Mouse (Mus musculus): ENCODE results near the gene Tmem220. TPM values are rescaled to one million over a fixed set of nuclear protein-coding genes. Genes with fewer than 3 reads are reported as not detected.

The Tmem220 gene
- total and polyA plus RNA-seq, 2 experiments from 2014 or later: 0.11 to 0.93 TPM

GRCm38 (mm10) chr11:67010430-67010829, 14.5 kb upstream of the Tmem220 start:
- H3K4me1 ChIP-seq (ENCODE audit: insufficient read depth, low read length): peaks cover 3% of the 10 kb centered on the region; the same call in 1 of the 2 replicates
- no peak overlapping the region for H3K4me3 ChIP-seq (ENCODE audit: low read depth, low read length)
- no peak overlapping the region for H3K4me2 ChIP-seq (ENCODE audit: low read depth, low read length, poor library complexity, severe bottlenecking)
- H3K27ac ChIP-seq (ENCODE audit: low read depth, low read length): no peak overlapping the region
- ATAC-seq (ENCODE audit: low FRiP score) (peak; percentile 72), DNase-seq (ENCODE audit: low spot score) (peak; percentile 73)
- H3K9me3 ChIP-seq (ENCODE audit: low read length): no peaks in the 10 kb centered on the region
- peak; percentile 72 for TF ChIP-seq CTCF (IDR thresholded peaks at IDR 0.05)
- H3K27me3 ChIP-seq (ENCODE audit: insufficient read depth, low read length): no peaks in the 10 kb centered on the region
- H3K36me3 ChIP-seq (ENCODE audit: insufficient read depth, low read length): no peaks in the 10 kb centered on the region
- no peak overlapping the region for H3K9ac ChIP-seq (replicated peaks; ENCODE audit: low read length, poor library complexity, severe bottlenecking)
- 2% methylated on average over 8 of the region's 8 CpGs for WGBS

DNA sequence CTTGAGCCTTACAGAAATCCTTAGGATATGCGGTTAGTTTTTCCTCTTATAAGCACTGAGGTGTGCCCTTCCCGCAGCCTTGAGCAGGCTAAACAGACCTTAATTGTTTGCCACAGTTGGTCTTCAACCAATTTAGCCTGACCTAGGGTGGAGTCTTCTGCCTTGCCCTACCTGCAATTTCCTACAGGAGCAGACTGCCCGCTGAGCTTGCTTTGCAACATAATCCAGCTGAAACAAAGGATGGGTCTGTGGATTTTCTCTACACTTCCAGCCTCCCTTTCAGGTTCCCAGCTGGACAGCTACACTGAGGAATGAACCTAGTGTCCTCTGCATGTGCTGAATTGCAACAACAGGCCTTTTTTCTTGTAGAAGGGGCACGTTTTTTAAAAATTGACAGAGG, 13.3 kb upstream of the Tmem220 start:
- Histone ChIP-seq H3K27me3 (ENCODE audit: insufficient read depth, low read length) (no peaks in the 10 kb centered on the region), H3K4me2 (ENCODE audit: low read depth, low read length, poor library complexity, severe bottlenecking) (no peak overlapping the region), H3K36me3 (ENCODE audit: insufficient read depth, low read length) (no peaks in the 10 kb centered on the region), H3K4me1 (ENCODE audit: insufficient read depth, low read length) (peaks cover 3% of the 10 kb centered on the region; the same call in 1 of the 2 replicates), H3K4me3 (ENCODE audit: low read depth, low read length) (no peak overlapping the region), H3K27ac (ENCODE audit: low read depth, low read length) (no peak overlapping the region), H3K9ac (replicated peaks; ENCODE audit: low read length, poor library complexity, severe bottlenecking) (no peak overlapping the region), H3K9me3 (ENCODE audit: low read length) (no peaks in the 10 kb centered on the region)
- WGBS: 36% methylated on average over 4 of the region's 4 CpGs
- ATAC-seq (ENCODE audit: low FRiP score) (no peak), DNase-seq (ENCODE audit: low spot score) (no peak)
- no peak for TF ChIP-seq CTCF (IDR thresholded peaks at IDR 0.05)

GRCm38 (mm10) chr11:67017801-67018591, 7.0 kb upstream of the Tmem220 start:
- H3K9ac ChIP-seq (replicated peaks; ENCODE audit: low read length, poor library complexity, severe bottlenecking): no peak overlapping the region
- 9% methylated on average over 12 of the region's 12 CpGs for WGBS

GRCm38 (mm10) chr11:67019711-67020475, 5.1 kb upstream of the Tmem220 start:
- TF ChIP-seq CTCF (IDR thresholded peaks at IDR 0.05): no peak
- Histone ChIP-seq H3K4me3 (ENCODE audit: low read depth, low read length) (no peak overlapping the region), H3K36me3 (ENCODE audit: insufficient read depth, low read length) (no peaks in the 10 kb centered on the region), H3K27me3 (ENCODE audit: insufficient read depth, low read length) (peaks cover 3% of the 10 kb centered on the region; the same call in 1 of the 2 replicates), H3K9ac (replicated peaks; ENCODE audit: low read length, poor library complexity, severe bottlenecking) (no peak overlapping the region), H3K9me3 (ENCODE audit: low read length) (no peaks in the 10 kb centered on the region), H3K4me1 (ENCODE audit: insufficient read depth, low read length) (no peaks in the 10 kb centered on the region), H3K4me2 (ENCODE audit: low read depth, low read length, poor library complexity, severe bottlenecking) (no peak overlapping the region), H3K27ac (ENCODE audit: low read depth, low read length) (no peak overlapping the region)
- WGBS: 50% methylated on average over 7 of the region's 7 CpGs
- ATAC-seq (ENCODE audit: low FRiP score): no peak
- DNase-seq (ENCODE audit: low spot score): no peak

More at GRCm38 (mm10) chr11:67017801-67018591, 7.0 kb upstream of the Tmem220 start:
- no peak overlapping the region for H3K4me2 ChIP-seq (ENCODE audit: low read depth, low read length, poor library complexity, severe bottlenecking)
- no peaks in the 10 kb centered on the region for H3K9me3 ChIP-seq (ENCODE audit: low read length)
- DNase-seq (ENCODE audit: low spot score) (no peak), ATAC-seq (ENCODE audit: low FRiP score) (no peak)
- H3K36me3 ChIP-seq (ENCODE audit: insufficient read depth, low read length): no peaks in the 10 kb centered on the region
- no peak overlapping the region for H3K27ac ChIP-seq (ENCODE audit: low read depth, low read length)
- no peak overlapping the region for H3K4me3 ChIP-seq (ENCODE audit: low read depth, low read length)
- H3K4me1 ChIP-seq (ENCODE audit: insufficient read depth, low read length): no peaks in the 10 kb centered on the region
- H3K27me3 ChIP-seq (ENCODE audit: insufficient read depth, low read length): peaks cover 3% of the 10 kb centered on the region; the same call in 1 of the 2 replicates
- no peak for TF ChIP-seq CTCF (IDR thresholded peaks at IDR 0.05)

GRCm38 (mm10) chr11:67020948-67021347, 4.0 kb upstream of the Tmem220 start:
- Histone ChIP-seq H3K36me3 (ENCODE audit: insufficient read depth, low read length) (no peaks in the 10 kb centered on the region), H3K27ac (ENCODE audit: low read depth, low read length) (no peak overlapping the region), H3K4me1 (ENCODE audit: insufficient read depth, low read length) (no peaks in the 10 kb centered on the region), H3K9ac (replicated peaks; ENCODE audit: low read length, poor library complexity, severe bottlenecking) (no peak overlapping the region), H3K4me3 (ENCODE audit: low read depth, low read length) (no peak overlapping the region), H3K4me2 (ENCODE audit: low read depth, low read length, poor library complexity, severe bottlenecking) (peak overlapping the region; percentile 42), H3K27me3 (ENCODE audit: insufficient read depth, low read length) (peaks cover 3% of the 10 kb centered on the region; the same call in 1 of the 2 replicates), H3K9me3 (ENCODE audit: low read length) (no peaks in the 10 kb centered on the region)
- ATAC-seq (ENCODE audit: low FRiP score): no peak
- peak; percentile 84 for TF ChIP-seq CTCF (IDR thresholded peaks at IDR 0.05)
- DNase-seq (ENCODE audit: low spot score): peak; percentile 77
- 4% methylated on average over 12 of the region's 12 CpGs for WGBS

Data from midbrain, postnatal 0 days (tissue).